Mouse (Mus musculus): ENCODE data around the gene Tnrc6a.
"Not testable (repeated sequence)": the region's sequence is repeated elsewhere in the genome, so short reads cannot be mapped to it uniquely, and the experiment has no call there.

Gene Tnrc6a

GRCm38 (mm10) chr7:123123665-123124298, at the start of gene Tnrc6a:
Tnrc6a (plus strand) TSS chr7:123123885.
- DNase-seq, result peak; percentile 94

DNA sequence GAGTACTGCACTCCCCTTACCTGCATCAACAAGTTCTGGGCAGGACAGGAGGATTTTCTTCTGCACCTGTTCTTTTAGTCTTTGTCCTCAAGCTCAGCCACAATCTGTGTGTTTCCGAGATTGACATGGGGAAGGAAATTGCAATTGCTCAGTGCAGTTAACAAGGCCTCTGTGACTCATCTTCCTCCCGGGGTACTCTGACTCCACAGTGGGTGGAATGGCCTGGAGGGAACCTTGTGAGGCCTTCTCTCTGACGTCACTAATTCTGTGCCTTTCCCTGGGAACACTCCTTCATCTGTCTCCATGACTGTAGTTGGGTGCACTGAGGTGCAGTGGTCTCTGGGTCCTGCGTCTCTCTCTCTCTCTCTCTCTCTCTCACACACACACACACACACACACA, 41.4 kb upstream of the Tnrc6a start:
- DNase-seq, result no peak

DNA sequence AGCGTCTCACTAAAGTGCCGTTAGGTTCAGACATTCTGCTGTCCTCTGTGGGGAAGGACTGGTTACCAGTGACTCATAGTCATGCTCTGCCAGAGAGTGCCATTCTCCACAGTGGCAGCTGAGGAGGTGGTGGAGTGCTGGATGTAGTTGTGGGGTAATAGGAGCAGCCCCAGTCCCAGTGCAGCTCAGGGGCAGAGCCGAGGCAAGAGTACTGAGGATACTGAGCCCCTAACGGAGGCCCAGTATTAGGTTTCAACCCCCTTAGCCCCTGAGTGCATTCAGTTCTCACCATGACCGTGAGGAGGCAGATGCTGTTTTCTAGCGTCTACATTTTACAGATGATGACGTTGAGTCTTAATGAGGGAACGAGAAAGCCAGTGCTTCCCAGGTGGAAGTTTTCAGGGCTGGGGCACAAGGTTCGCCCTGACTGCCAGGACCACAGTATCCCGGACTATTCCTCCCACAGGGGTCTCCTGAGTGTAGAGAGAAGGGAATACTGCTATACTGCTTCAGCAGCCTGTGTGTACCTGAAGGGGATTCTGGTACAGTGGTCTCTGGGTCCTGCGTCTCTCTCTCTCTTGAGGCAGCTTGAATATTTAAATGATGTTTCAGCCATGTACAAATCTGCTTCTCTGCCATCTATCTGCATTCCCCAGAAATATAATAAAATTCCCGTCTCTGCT, 40.1 kb upstream of the Tnrc6a start:
- DNase-seq, result no peak

GRCm38 (mm10) chr7:123084180-123084691, 39.4 kb upstream of the Tnrc6a start:
- DNase-seq, result peak; percentile 33

GRCm38 (mm10) chr7:123084708-123085107, 39.0 kb upstream of the Tnrc6a start:
- peak; percentile 41 for DNase-seq

DNA sequence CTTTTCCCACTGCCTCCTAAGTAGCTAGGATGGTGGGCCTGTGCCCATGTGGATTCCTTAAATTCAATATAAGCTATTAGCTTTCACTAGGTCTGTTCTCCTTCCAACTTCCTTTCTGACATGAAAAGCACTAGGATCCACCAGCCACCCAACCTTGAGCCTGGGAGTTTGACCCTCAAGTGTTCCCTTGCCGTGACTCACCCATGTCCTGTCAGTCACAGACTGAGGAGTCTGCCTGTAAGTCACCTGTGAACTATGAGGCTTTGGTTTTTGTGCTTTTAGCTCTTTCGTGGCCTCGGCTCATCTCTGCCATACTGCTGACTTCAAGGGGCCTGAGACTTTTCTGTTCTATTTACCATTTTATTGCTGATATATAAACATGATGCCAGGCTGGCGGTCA, 34.8 kb upstream of the Tnrc6a start:
- DNase-seq, result no peak

DNA sequence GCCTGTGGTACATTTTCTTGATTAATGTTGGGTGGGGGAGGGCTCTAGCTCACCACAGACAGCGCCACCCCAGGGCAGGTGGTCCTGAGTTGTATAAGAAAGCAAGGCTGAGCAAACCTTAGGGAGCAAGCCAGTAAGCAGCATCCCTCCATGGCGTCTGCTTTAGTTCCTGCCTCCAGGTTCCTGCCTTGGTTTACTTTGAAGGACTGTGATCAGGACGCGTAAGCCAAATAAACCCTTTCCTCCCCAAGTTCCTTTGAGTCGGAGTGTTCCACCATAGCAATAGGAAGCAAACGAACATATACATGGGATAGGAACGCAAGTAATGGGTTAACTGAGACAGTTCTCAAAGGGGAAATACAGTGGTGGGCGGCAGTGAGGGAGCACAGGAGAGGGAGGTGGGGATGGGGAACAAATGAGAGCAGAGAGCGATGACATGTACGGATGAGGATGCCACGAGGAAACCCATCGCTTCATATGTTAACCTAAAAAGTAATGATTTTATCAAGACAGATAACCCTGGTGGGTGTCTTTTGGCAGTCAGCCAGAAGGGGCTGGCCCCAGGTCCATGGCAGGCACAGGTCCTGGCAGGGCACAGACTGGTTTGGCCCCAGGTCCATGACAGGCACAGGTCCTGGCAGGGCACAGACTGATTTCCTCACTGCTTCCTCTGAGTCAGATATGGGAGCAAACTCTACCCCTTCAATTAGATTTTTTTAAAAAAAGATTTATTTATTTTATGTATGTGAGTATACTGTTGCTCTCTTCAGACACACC, 27.2 kb upstream of the Tnrc6a start:
- peak; percentile 46 for DNase-seq

DNA sequence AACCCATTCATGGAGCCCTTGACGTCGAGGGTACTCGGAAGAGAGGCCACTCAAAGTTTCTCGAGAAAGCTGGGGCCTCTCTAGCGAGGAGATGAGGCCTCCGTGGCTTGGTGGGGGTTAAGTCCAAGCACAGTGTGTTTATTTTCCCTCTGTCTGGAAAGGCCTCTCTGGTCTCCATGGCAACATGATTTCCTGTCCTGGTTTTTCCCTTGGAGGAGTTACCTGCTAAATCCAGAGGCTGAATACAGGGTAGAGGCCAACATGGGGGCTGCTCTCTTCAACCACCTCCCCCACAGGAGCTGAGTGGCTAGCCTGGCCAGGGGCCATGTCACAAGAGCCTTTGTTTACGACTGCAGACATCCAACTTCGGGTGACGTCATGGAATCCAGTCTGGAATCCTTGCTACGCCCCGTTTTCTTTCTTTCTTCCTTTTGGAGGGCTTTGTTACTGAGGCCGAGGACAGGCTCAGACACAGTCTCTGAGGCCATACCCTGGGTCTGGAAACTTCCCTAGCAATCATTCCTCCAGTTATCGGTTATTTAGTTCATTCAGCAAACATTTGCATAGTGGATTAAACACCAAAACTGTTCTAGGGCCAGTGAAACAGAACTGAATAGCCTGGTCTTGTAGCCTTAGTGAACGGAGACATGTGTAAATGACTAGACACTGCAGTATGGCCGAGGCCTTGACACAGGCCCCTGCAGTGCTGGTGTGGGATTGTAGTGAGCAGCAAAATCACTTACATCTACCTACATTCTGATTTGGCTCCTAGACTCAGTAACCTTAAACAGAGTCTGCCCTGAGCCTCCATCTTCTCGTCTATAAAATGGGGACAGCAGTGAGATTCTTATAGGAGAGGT, 25.6 kb upstream of the Tnrc6a start:
- peak; percentile 92 for DNase-seq

- DNase-seq, result no peak
Observed at GRCm38 (mm10) chr7:123101295-123101694, 22.4 kb upstream of the Tnrc6a start.

DNA sequence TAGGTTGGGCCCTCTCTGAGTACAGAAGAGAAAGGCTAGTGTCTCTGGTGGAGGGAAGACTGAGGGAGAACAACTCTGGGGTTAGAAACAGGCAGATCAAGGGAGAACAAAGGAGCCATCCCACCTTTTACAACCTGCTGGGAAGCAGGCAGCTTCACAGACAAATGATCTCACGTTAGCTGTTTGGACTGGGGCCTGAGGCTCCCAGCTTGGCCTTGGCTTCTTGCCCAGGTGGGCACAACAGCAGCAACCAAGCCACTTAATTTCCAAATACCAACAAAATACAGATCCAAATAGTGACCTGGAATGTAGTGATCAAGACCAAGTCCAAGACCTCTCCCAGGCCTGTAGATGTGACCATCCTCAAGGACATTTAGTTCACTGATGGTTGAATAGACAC, 18.3 kb upstream of the Tnrc6a start:
- DNase-seq, result not testable (repeated sequence)

- DNase-seq, result no peak
Observed at GRCm38 (mm10) chr7:123105906-123106305, 17.8 kb upstream of the Tnrc6a start.

- no peak for DNase-seq
Observed at GRCm38 (mm10) chr7:123106326-123106725, 17.4 kb upstream of the Tnrc6a start.

GRCm38 (mm10) chr7:123108058-123109055, 15.3 kb upstream of the Tnrc6a start:
- DNase-seq, result peak; percentile 66

DNA sequence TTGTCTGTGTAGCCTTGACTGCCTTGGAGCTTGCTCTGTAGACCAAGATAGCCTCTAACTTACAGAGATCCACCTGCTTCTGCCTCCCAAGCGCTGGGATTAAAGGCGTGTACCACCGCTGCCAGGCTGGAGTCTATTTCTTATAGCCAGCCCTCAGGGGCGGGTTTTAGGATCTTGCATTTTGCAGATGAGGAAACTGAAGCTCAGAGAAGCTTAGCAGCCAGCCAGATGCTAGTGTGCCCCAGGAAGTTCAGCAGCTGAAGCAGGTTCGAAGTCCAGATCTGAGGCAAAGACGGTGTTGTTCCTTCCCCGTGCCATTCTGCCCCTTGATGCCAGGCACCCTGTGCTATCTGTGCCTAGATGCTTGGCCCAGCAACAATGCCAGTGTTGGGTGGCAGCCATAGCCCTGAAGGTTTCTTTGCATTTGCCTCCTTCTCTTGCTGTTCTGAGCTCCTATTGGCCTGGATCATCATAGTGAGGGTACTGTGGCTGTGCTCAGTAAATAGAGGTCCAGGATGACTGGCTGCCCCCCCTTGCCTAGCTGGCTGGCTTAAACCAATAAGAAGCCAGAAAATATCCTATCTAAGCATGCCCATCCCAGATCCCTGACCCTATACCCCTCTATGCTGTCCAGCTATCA, 14.2 kb upstream of the Tnrc6a start:
- DNase-seq, result no peak

DNA sequence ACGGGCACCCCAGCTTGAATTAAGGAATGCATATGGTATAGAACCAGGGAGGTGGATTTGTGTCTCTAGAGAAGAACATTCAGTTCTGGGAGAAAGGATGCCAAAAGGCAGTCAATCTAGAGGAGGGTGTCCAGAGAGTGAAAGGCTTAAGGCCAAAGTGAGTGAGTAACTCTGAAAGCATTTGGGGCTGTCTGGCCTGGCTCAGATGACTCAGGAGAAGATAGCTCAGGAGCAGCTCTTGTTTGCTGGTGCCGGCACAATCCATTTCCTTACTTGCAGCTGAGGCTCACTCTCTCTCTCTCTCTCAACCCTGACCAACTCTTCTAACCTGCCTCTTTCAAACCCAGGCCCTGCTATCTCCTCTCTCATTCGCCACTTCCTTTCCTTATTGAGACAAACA, 13.6 kb upstream of the Tnrc6a start:
- peak; percentile 63 for DNase-seq

DNA sequence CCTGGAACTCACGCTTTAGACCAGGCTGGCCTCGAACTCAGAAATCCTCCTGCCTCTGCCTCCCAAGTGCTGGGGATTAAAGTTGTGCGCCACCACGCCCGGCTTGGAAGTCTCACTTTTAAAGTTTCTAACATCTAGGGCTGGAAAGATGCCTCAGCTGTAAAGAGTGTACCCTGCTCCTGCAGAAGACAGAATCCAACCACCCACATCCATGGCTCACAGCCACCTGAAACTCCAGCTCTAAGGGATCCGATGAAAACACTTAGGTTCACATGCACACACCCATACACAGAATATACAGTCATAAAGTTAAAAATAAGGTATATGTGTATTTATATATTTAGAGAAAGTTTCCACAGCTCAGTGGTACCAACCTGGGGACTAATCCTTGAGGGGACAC, 10.1 kb upstream of the Tnrc6a start:
- DNase-seq, result no peak

GRCm38 (mm10) chr7:123116799-123117198, 6.9 kb upstream of the Tnrc6a start:
- DNase-seq, result no peak

DNA sequence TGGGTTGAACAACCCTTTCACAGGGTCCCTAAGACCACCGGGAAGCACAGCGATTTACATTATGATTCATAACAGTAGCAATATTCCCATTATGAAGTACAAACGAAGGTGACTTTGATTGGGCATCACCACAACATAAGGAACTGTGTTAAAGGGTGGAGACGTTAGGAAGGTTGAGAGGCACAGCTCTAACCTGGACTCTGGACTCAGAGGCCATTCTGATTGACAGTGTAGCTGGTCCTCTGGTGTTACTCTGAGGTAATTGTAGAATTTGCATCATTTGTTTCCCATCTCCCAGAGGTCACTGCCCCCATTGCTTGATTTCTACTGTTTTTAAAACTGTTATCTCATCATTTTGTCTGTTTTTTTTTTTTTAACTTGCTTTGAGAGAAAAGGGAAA, 6.5 kb upstream of the Tnrc6a start:
- DNase-seq, result no peak

DNA sequence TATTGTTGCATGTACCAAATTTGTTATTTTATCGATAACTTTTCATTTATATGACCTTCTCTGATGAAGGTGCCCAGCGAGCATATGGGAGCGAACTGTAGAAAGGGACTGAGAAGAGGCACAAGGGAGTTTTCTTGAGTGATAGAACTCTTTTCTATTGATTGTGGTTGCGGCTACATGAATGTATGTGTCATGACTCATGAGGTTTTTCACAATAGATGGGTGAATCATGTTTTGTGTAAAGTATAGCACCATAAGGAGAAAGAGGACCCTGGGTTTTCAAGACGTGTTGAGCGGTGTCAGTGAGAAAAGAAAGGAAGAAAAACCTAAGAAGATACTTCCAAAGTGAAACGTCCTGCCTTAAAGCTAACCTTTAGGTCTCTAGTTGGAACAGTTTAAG, 3.2 kb upstream of the Tnrc6a start:
- no peak for DNase-seq

DNA sequence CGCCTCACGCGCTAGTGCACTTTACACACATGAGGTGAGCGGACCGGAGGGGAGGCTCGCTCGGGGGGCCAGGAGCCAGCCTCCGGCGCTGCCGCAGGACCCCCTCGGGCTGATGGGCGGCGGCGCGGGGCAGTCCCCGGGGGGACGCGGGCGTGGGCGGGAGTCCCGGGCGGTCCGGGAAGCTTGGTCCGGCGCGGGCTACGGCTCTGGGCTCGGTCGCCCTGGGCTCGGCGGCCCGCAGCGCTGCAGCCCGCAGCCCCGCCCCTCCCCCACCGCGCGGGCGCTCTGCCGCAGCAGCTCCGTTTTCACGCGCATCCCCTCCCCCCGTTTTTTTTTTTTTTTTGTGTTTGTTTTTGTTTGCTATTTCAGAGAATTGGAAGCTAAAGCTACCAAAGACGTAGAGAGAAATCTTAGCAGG, 623 bp downstream of the Tnrc6a start:
- no peak for DNase-seq

- peak; percentile 30 for DNase-seq
Observed at GRCm38 (mm10) chr7:123124735-123125181, 1.1 kb downstream of the Tnrc6a start.

Measured in lung, postnatal 36 days (tissue).